Mouse (Mus musculus) intestine, postnatal 0 days (tissue): ENCODE results near the gene 1110002E22Rik. TPM values are rescaled to one million over a fixed set of nuclear protein-coding genes. Genes with fewer than 3 reads are reported as not detected.

Experiments
- ATAC-seq: fragments of 200-750 bp; cut with Nextera tagmentation; 2 replicates; pipeline ENCODE4 v1.8.0; 2017; ENCODE audit warnings: mild to moderate bottlenecking, moderate TSS enrichment, moderate library complexity
- H3K27ac ChIP-seq: fragments of 300-500 bp; sonication (generic); 2 replicates; pipeline ENCODE4 v1.5.1; 2014; ENCODE audit warnings: mild to moderate bottlenecking, low read depth, low read length, moderate library complexity
- H3K27me3 ChIP-seq: fragments of 300-500 bp; sonication (generic); replicated peaks from 2 replicates; pipeline ENCODE4 v1.6.1; 2014; ENCODE audit warnings: low read length, mixed read lengths; ENCODE audit not compliant: control insufficient read depth, insufficient read depth
- H3K36me3 ChIP-seq: fragments of 300-500 bp; sonication (generic); 2 replicates; pipeline ENCODE4 v1.6.1; 2014; ENCODE audit warnings: mild to moderate bottlenecking, moderate library complexity; ENCODE audit not compliant: control insufficient read depth, insufficient read depth
- H3K4me1 ChIP-seq: fragments of 300-500 bp; sonication (generic); replicated peaks from 2 replicates; pipeline ENCODE4 v1.6.1; 2014; ENCODE audit warnings: antibody characterized with exemption, low read length, mixed read lengths; ENCODE audit not compliant: control insufficient read depth, insufficient read depth
- H3K4me2 ChIP-seq: fragments of 300-500 bp; sonication (generic); replicated peaks from 2 replicates; pipeline ENCODE4 v1.6.1; 2014; ENCODE audit warnings: low read depth, mild to moderate bottlenecking, moderate library complexity
- H3K4me3 ChIP-seq: fragments of 300-500 bp; sonication (generic); 2 replicates; pipeline ENCODE4 v1.5.1; 2014; ENCODE audit warnings: low read depth, low read length
- H3K9ac ChIP-seq: fragments of 300-500 bp; sonication (generic); 2 replicates; pipeline ENCODE4 v1.6.1; 2014; ENCODE audit warnings: mild to moderate bottlenecking, low read depth, low read length
- H3K9me3 ChIP-seq: fragments of 300-500 bp; sonication (generic); 2 replicates; pipeline ENCODE4 v1.6.1; 2016; ENCODE audit warnings: mixed run types; ENCODE audit not compliant: control insufficient read depth
- CTCF ChIP-seq: sonication (generic); IDR thresholded peaks from 2 replicates; pipeline ENCODE4 v1.5.1; 2016; ENCODE audit warnings: low read depth, mild to moderate bottlenecking, control low read depth, antibody characterized with exemption, moderate library complexity
- WGBS: fragments of 180-500 bp; shearing (Covaris S2); extraction: QIAGEN DNeasy Blood & Tissue Kit; methylation state at CpG from one replicate; pipeline ENCODE4 v1.1.7; 2014; 5-methylcytosine and 5-hydroxymethylcytosine counted together
- polyA plus RNA-seq: library from polyadenylated mRNA; unstranded; fragments of >200 nt; fragmentation: Nextera tagmentation; extraction: Ambion mirVana; gene quantifications from 2 replicates; pipeline ENCODE4 v1.2.1, GENCODE M21; 2015

Gene 1110002E22Rik
- polyA plus RNA-seq, 1 experiment from 2014 or later = 0.07 TPM

DNA sequence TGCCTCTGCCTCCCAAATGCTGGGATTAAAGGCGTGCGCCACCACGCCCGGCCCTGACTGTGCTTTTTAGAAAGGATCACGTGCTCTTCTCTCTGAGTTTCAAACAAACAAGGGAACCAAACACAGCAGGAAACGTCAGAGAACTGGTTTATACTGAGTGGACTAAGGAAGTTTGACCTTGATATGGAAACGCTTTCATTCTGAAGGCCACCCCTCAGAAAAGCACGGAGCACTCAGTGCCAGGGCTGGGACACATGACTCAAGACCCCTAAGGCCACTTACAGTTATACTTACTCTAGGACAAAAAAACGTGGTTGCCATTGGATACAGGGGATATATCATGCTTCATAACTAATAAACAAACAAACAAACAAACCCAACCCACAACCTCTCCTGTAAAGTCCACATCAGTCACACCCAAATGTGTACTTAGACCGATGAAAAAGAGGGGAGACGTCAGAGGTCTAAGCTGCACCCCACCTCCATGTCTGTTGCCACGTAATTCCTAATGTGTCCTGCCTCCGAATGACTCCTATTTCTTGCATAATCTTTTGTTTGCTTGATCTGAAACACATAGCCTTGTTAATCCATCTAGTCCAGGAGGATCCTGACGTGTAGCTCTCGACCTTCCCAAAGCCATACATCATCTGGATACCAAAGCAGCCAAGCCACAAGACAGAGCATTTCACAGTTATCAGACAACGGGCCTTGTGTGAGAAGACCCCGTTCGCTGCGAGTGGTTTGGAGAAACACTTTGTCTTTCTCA is 31.6 kb downstream of the 1110002E22Rik start:
- H3K27ac ChIP-seq = no peak overlapping the region
- H3K4me2 ChIP-seq = no peak overlapping the region
- H3K27me3 ChIP-seq = no peaks in the 10 kb centered on the region
- H3K4me1 ChIP-seq = no peaks in the 10 kb centered on the region
- 83% methylated on average over 19 of the region's 19 CpGs for WGBS
- H3K36me3 ChIP-seq = peaks cover 56% of the 10 kb centered on the region
- no peak overlapping the region for H3K9ac ChIP-seq
- H3K4me3 ChIP-seq = no peak overlapping the region
- no peaks in the 10 kb centered on the region for H3K9me3 ChIP-seq
- TF ChIP-seq CTCF = no peak
- no peak for ATAC-seq

GRCm38 (mm10) chr3:138097718-138098117 is 32.9 kb downstream of the 1110002E22Rik start:
- Histone ChIP-seq H3K36me3 (peaks cover 55% of the 10 kb centered on the region), H3K4me2 (no peak overlapping the region), H3K27me3 (no peaks in the 10 kb centered on the region), H3K9ac (no peak overlapping the region), H3K4me1 (no peaks in the 10 kb centered on the region), H3K4me3 (no peak overlapping the region), H3K9me3 (no peaks in the 10 kb centered on the region), H3K27ac (no peak overlapping the region)
- WGBS = 79% methylated on average over 1 of the region's 1 CpGs
- ATAC-seq = no peak
- TF ChIP-seq CTCF = no peak

DNA sequence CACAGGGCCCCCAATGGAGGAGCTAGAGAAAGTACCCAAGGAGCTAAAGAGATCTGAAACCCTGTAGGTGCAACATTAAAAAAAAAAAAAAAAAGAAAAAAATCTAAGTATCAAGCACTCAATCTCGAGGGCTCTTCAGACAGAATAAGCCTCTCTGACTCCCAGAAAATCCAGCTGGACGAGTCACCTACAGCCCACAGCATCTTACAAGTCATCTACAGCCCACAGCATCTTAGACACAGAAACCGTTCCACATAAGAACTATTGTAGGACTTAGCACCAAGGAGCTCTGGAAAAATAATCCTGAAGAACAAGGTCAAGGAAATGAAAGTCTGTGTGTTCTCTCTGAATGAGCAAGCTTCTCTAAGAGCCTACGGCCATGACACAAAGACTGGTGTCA is 37.1 kb downstream of the 1110002E22Rik start:
- Histone ChIP-seq H3K9ac (no peak overlapping the region), H3K4me2 (no peak overlapping the region), H3K36me3 (peaks cover 70% of the 10 kb centered on the region), H3K9me3 (no peaks in the 10 kb centered on the region), H3K27ac (no peak overlapping the region), H3K27me3 (no peaks in the 10 kb centered on the region), H3K4me3 (no peak overlapping the region), H3K4me1 (no peaks in the 10 kb centered on the region)
- ATAC-seq = no peak
- 94% methylated on average over 4 of the region's 4 CpGs for WGBS
- TF ChIP-seq CTCF = no peak

- no peak for ATAC-seq
- no peak overlapping the region for H3K27ac ChIP-seq
- H3K9me3 ChIP-seq = no peaks in the 10 kb centered on the region
- TF ChIP-seq CTCF = no peak
- H3K36me3 ChIP-seq = peaks cover 68% of the 10 kb centered on the region
- H3K9ac ChIP-seq = no peak overlapping the region
- no peaks in the 10 kb centered on the region for H3K4me1 ChIP-seq
- no peak overlapping the region for H3K4me3 ChIP-seq
- H3K27me3 ChIP-seq = no peaks in the 10 kb centered on the region
- WGBS = 91% methylated on average over 4 of the region's 4 CpGs
- H3K4me2 ChIP-seq = no peak overlapping the region
Observed at GRCm38 (mm10) chr3:138103690-138104089, 38.8 kb downstream of the 1110002E22Rik start.

DNA sequence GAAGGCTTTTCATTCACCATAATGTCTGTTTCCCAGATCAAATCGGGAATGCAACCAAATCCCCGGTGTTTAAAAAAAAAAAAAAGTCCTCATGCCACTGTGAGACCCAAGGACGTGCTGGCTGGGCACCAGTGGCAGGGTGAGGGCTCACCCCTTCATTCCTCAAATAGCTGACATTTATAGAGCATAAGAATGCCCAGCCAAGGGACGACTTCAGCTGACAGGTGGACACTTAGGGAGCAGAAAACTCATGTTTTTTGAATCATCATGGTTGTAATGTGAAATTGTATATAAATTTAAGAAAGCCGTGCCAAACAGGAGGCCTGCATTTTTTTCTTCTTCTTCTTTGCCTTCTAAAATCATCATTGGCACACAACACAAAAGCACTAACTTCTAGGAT is 40.2 kb downstream of the 1110002E22Rik start:
- Histone ChIP-seq H3K9me3 (no peaks in the 10 kb centered on the region), H3K4me2 (no peak overlapping the region), H3K36me3 (peaks cover 66% of the 10 kb centered on the region), H3K9ac (no peak overlapping the region), H3K4me3 (no peak overlapping the region), H3K27me3 (no peaks in the 10 kb centered on the region), H3K27ac (no peak overlapping the region), H3K4me1 (no peaks in the 10 kb centered on the region)
- ATAC-seq = no peak
- TF ChIP-seq CTCF = no peak
- WGBS = 76% methylated on average over 5 of the region's 5 CpGs

DNA sequence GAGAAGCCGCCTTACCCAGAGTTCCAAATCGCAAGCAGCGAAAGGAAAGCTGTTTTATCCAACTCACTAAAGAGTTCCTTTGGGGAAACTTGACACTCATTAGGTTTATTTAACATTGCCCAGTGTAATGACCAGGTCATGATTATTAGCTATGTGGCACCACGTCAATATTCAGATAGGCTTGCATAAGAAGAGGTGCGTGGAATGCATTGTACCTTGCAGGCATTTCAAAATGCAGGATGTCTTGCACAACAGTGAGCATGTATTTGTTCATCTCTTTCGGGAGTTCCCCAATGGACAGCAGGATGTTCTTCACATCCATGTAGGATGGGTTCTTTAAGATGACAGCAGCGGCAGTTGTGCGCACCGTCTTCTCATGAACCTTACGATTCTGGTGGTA is 42.0 kb downstream of the 1110002E22Rik start:
- Histone ChIP-seq H3K9me3 (no peaks in the 10 kb centered on the region), H3K4me3 (no peak overlapping the region), H3K27ac (no peak overlapping the region), H3K27me3 (no peaks in the 10 kb centered on the region), H3K36me3 (peaks cover 79% of the 10 kb centered on the region), H3K4me2 (no peak overlapping the region), H3K9ac (no peak overlapping the region), H3K4me1 (no peaks in the 10 kb centered on the region)
- TF ChIP-seq CTCF = no peak
- no peak for ATAC-seq
- WGBS = 92% methylated on average over 10 of the region's 10 CpGs
